Mouse (Mus musculus) G1E (cell line): Measurements from ENCODE around the gene Ankrd7. TPM values are rescaled to one million over a fixed set of nuclear protein-coding genes. Genes with fewer than 3 reads are reported as not detected.
"Not testable (repeated sequence)": the region's sequence is repeated elsewhere in the genome, so short reads cannot be mapped to it uniquely, and the experiment has no call there.

ENCODE experiments used
- ATAC-seq: 2 replicates; pipeline ENCODE4 v1.8.0; 2016; ENCODE audit warnings: mild to moderate bottlenecking; ENCODE audit not compliant: insufficient number of reproducible peaks, poor library complexity, low FRiP score, severe bottlenecking; ENCODE audit errors: extremely low read depth
- DNase-seq: peaks from one replicate; pipeline ENCODE4 v3.0.0; 2012; ENCODE audit warnings: low spot score
- H3K27me3 ChIP-seq: 2 replicates; pipeline ENCODE4 v1.6.1; 2012; ENCODE audit warnings: mild to moderate bottlenecking, low read length, inconsistent platforms; ENCODE audit not compliant: insufficient read depth
- H3K36me3 ChIP-seq: replicated peaks from 2 replicates; pipeline ENCODE3; 2012; ENCODE audit warnings: mild to moderate bottlenecking, inconsistent platforms
- H3K4me1 ChIP-seq: 2 replicates; pipeline ENCODE4 v1.6.1; 2012; ENCODE audit warnings: low read depth, low read length, inconsistent platforms, mixed read lengths; ENCODE audit not compliant: insufficient read depth
- H3K4me3 ChIP-seq: 2 replicates; pipeline ENCODE4 v1.5.1; 2012; ENCODE audit warnings: low read depth, mild to moderate bottlenecking, inconsistent platforms, low read length, moderate library complexity, mixed read lengths
- H3K9me3 ChIP-seq: replicated peaks from 2 replicates; pipeline ENCODE4 v1.6.1; 2012; ENCODE audit warnings: inconsistent platforms
- CTCF ChIP-seq: IDR thresholded peaks from 2 replicates; pipeline ENCODE4 v1.5.1; 2012; ENCODE audit warnings: low read depth, low read length, inconsistent platforms, mixed read lengths
- GATA1 ChIP-seq: IDR thresholded peaks from 2 replicates; pipeline ENCODE4 v1.6.1; 2012; ENCODE audit warnings: borderline replicate concordance, low read length, inconsistent platforms, mixed read lengths
- GATA2 ChIP-seq: IDR thresholded peaks from 2 replicates; pipeline ENCODE4 v1.6.1; 2012; ENCODE audit warnings: low read depth, low read length, inconsistent platforms, borderline replicate concordance
- POLR2AphosphoS5 ChIP-seq: IDR thresholded peaks from 2 replicates; pipeline ENCODE4 v1.6.1; 2012; ENCODE audit warnings: low read depth, low read length, inconsistent platforms; ENCODE audit not compliant: insufficient replicate concordance
- TAL1 ChIP-seq: conservative IDR thresholded peaks from 2 replicates; pipeline ENCODE4 v1.6.1; 2012; ENCODE audit warnings: low read depth, low read length, inconsistent platforms, mixed read lengths
- polyA plus RNA-seq: library from polyadenylated mRNA; stranded (reverse); fragments of >175 nt; gene quantifications from 2 replicates; pipeline ENCODE4 v1.2.3, GENCODE M21; 2012
- total RNA-seq, 2 experiments: library from RNA; stranded (forward) in 1 of 2; stranded (reverse) in 1 of 2; fragments of 200-1000 nt in 1 of 2; fragments of >200 nt in 1 of 2; fragmentation: Nextera tagmentation in 1 of 2; gene quantifications; 2 replicates each; pipeline ENCODE4 v1.2.3; 2014 to 2017

Gene Ankrd7
- total RNA-seq (2014; fragmentation: Nextera tagmentation) (not detected in 2 replicates), total RNA-seq (2017) (not detected in 2 replicates), polyA plus RNA-seq (not detected in 2 replicates)

DNA sequence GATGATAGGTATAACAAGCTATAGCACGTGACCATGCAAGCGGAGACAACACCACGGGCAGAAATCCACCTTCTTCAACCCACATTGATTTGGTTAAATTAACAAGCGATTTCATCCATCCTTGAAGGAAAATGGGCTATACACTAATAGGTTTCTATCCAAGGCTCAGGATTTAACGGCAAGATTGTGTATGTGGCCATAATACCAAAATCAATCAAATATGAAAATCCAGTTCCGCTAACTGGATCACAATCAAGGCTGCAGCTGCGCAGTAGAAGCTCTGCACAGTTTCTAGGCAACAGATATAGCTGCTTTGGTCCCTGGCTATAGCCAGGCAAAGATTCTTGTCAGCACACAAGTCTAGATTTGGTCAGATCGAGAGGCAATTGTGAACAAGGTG lies at the start of gene Ankrd7:
Gene Ankrd7 (plus strand): TSS at position 301 of the 400 bp plus-strand sequence.
- Histone ChIP-seq H3K27me3 (no peaks in the 10 kb centered on the region), H3K4me1 (no peaks in the 10 kb centered on the region), H3K9me3 (no peaks in the 10 kb centered on the region), H3K36me3 (no peaks in the 10 kb centered on the region), H3K4me3 (no peak within 1 kb of the TSS)
- ATAC-seq (no peak), DNase-seq (no peak)
- TF ChIP-seq TAL1 (no peak), CTCF (no peak), GATA2 (no peak), GATA1 (no peak), POLR2AphosphoS5 (no peak)

- Histone ChIP-seq H3K27me3 (0 out of 2 replicates have a peak, but pooled peaks cover 3% of the 10 kb centered on the region), H3K4me1 (no peaks in the 10 kb centered on the region), H3K36me3 (no peaks in the 10 kb centered on the region), H3K4me3 (no peak overlapping the region), H3K9me3 (no peaks in the 10 kb centered on the region)
- TF ChIP-seq GATA1 (no peak), CTCF (no peak), TAL1 (no peak), GATA2 (no peak), POLR2AphosphoS5 (no peak)
- ATAC-seq (peak; percentile 54; the same call in 1 of the 2 replicates), DNase-seq (no peak)
These were observed 46.8 kb upstream of the Ankrd7 start for GRCm38 (mm10) chr6:18819343-18819742.

GRCm38 (mm10) chr6:18820246-18820645 lies 45.9 kb upstream of the Ankrd7 start:
- TF ChIP-seq GATA1 (no peak), CTCF (no peak), POLR2AphosphoS5 (no peak), GATA2 (no peak), TAL1 (no peak)
- 0 out of 2 replicates have a peak, but pooled peaks cover 3% of the 10 kb centered on the region for H3K27me3 ChIP-seq
- DNase-seq (no peak), ATAC-seq (no peak)
- no peaks in the 10 kb centered on the region for H3K4me1 ChIP-seq
- no peak overlapping the region for H3K4me3 ChIP-seq
- H3K36me3 ChIP-seq = no peaks in the 10 kb centered on the region
- no peaks in the 10 kb centered on the region for H3K9me3 ChIP-seq

GRCm38 (mm10) chr6:18822812-18823211 lies 43.3 kb upstream of the Ankrd7 start:
- Histone ChIP-seq H3K9me3 (no peaks in the 10 kb centered on the region), H3K27me3 (0 out of 2 replicates have a peak, but pooled peaks cover 3% of the 10 kb centered on the region), H3K4me1 (no peaks in the 10 kb centered on the region), H3K4me3 (no peak overlapping the region), H3K36me3 (no peaks in the 10 kb centered on the region)
- ATAC-seq (no peak), DNase-seq (no peak)
- no peak for TF ChIP-seq GATA1
- no peak for TF ChIP-seq TAL1
- no peak for TF ChIP-seq POLR2AphosphoS5
- no peak for TF ChIP-seq GATA2
- no peak for TF ChIP-seq CTCF

GRCm38 (mm10) chr6:18832958-18833357 lies 33.2 kb upstream of the Ankrd7 start:
- TF ChIP-seq GATA1 (no peak), GATA2 (no peak), TAL1 (no peak), CTCF (no peak), POLR2AphosphoS5 (no peak)
- Histone ChIP-seq H3K4me3 (no peak overlapping the region), H3K4me1 (no peaks in the 10 kb centered on the region), H3K36me3 (no peaks in the 10 kb centered on the region), H3K9me3 (no peaks in the 10 kb centered on the region), H3K27me3 (no peaks in the 10 kb centered on the region)
- no peak for ATAC-seq
- DNase-seq = no peak

DNA sequence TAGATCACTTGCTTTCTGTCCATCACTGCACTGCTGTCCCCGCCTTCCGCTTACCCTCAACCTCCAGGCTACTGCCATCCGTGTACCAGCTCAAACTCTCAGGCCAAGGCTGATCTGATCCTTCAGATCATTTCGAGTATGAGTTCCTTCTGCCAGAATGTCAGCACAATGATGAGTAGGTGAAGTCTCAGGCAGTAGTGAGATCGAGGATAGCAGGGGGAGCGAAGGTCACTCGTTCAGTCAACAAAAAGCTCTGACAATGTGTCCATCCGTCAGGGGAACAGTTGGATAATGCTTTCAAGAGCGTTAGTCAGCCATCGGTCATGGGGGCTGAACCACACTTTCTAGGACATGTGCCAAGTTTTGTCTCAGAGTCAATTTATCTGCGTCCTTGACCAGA lies 21.6 kb upstream of the Ankrd7 start:
- DNase-seq, H3K4me3 ChIP-seq, ATAC-seq, H3K4me1 ChIP-seq, H3K36me3 ChIP-seq, H3K27me3 ChIP-seq, H3K9me3 ChIP-seq: not testable (repeated sequence)

- peaks cover 16% of the 10 kb centered on the region; the same call in 1 of the 2 replicates for H3K4me1 ChIP-seq
- H3K36me3 ChIP-seq, H3K9me3 ChIP-seq, ATAC-seq, H3K27me3 ChIP-seq, H3K4me3 ChIP-seq, DNase-seq: not testable (repeated sequence)
These were observed 20.5 kb upstream of the Ankrd7 start for GRCm38 (mm10) chr6:18845571-18845970.
